Mouse (Mus musculus): ENCODE measurements at regions not wholly inside any gene's neighbourhood (a gene's known extent, or its start where the extent isn't known, plus 50 kb on each side); places are given as distances from the start of the nearest gene placed in this dataset.

- no peak for TF ChIP-seq CTCF (IDR thresholded peaks at IDR 0.05; ENCODE audit: low read depth, low read length)
- TF ChIP-seq GATA1 (IDR thresholded peaks at IDR 0.05; ENCODE audit: borderline replicate concordance, low read length), result no peak
- TF ChIP-seq POLR2AphosphoS5 (IDR thresholded peaks at IDR 0.05; ENCODE audit: insufficient replicate concordance, low read depth, low read length), result no peak
Measured at GRCm38 (mm10) chr8:35143018-35143656, 622.5 kb upstream of the Gm19410 start.

All from G1E (cell line).